Mouse (Mus musculus): ENCODE results near the gene Fcrlb. TPM values are rescaled to one million over a fixed set of nuclear protein-coding genes. Genes with fewer than 3 reads are reported as not detected.

Gene Fcrlb
- polyA plus RNA-seq (2012; ENCODE audit: low replicate concordance), result 0.18 and 0.23 TPM in 2 replicates

GRCm38 (mm10) chr1:170912891-170913615 lies at the start of gene Fcrlb:
Gene Fcrlb, minus strand, starts transcription at chr1:170912941.

GRCm38 (mm10) chr1:170927378-170927777 lies 14.6 kb upstream of the Fcrlb start, which contains the start of gene Fcrla:
Gene Fcrla, minus strand, starts transcription at chr1:170927583.

GRCm38 (mm10) chr1:170884978-170885561 lies 27.7 kb downstream of the Fcrlb start, which contains the start of the genes Gm26620 and Dusp12:
Gene Gm26620, plus strand, starts transcription at chr1:170885065.
Gene Dusp12, minus strand, starts transcription at chr1:170885540.

GRCm38 (mm10) chr1:170867691-170868105 lies 45.0 kb downstream of the Fcrlb start, which contains the start of gene Atf6:
Gene Atf6, minus strand, starts transcription at chr1:170867771.

Other genes starting within 250 kb of the Fcrlb start
- gene Atf6, start 45.2 kb downstream of the Fcrlb start, polyA plus RNA-seq (2012; ENCODE audit: low replicate concordance), result 1.0 and 2.8 TPM in 2 replicates
- gene Gm26620, start 27.9 kb downstream of the Fcrlb start, polyA plus RNA-seq (2012; ENCODE audit: low replicate concordance), result 0.23 and 1.2 TPM in 2 replicates
- gene Dusp12, start 27.4 kb downstream of the Fcrlb start, polyA plus RNA-seq (2012; ENCODE audit: low replicate concordance), result 7.4 and 8.8 TPM in 2 replicates
- gene Fcrla, start 14.6 kb upstream of the Fcrlb start, polyA plus RNA-seq (2012; ENCODE audit: low replicate concordance), result 7.3 and 18.6 TPM in 2 replicates
- gene Fcgr2b, start 63.6 kb upstream of the Fcrlb start, polyA plus RNA-seq (2012; ENCODE audit: low replicate concordance), result 0.93 and 7.7 TPM in 2 replicates
- gene Fcgr4, start 106.0 kb upstream of the Fcrlb start, polyA plus RNA-seq (2012; ENCODE audit: low replicate concordance), result 0.89 and 1.4 TPM in 2 replicates
- 1.6 and 2.1 TPM in 2 replicates for gene Fcgr3, start 152.0 kb upstream of the Fcrlb start, polyA plus RNA-seq (2012; ENCODE audit: low replicate concordance)
- gene Cfap126, start 201.0 kb upstream of the Fcrlb start, polyA plus RNA-seq (2012; ENCODE audit: low replicate concordance), result 0.93 and 2.2 TPM in 2 replicates
- 3.4 and 36.9 TPM in 2 replicates for gene Sdhc, start 237.7 kb upstream of the Fcrlb start, polyA plus RNA-seq (2012; ENCODE audit: low replicate concordance)
- not detected in 2 replicates for gene Mpz, start 237.8 kb upstream of the Fcrlb start, polyA plus RNA-seq (2012; ENCODE audit: low replicate concordance)

All from leukemia stem cell, adult 10-12 weeks (primary cell).